Mouse (Mus musculus): ENCODE results near the gene C130074G19Rik.

C130074G19Rik gene

GRCm38 (mm10) chr1:184882281-184883268 is at the start of gene C130074G19Rik:
C130074G19Rik (minus strand) TSS chr1:184883218.
- DNase-seq (ENCODE audit: inconsistent age in 2 of 2, low spot score in 1 of 2) = peak; percentile 85 to 90

GRCm38 (mm10) chr1:184931097-184931496 is 48.1 kb upstream of the C130074G19Rik start:
- DNase-seq (ENCODE audit: inconsistent age in 2 of 2, low spot score in 1 of 2) = no peak

- DNase-seq (ENCODE audit: inconsistent age in 2 of 2, low spot score in 1 of 2) = no peak
Measured at GRCm38 (mm10) chr1:184928382-184928781, 45.4 kb upstream of the C130074G19Rik start.

- no peak for DNase-seq (ENCODE audit: inconsistent age in 2 of 2, low spot score in 1 of 2)
Measured at GRCm38 (mm10) chr1:184927911-184928310, 44.9 kb upstream of the C130074G19Rik start.

GRCm38 (mm10) chr1:184922824-184923223 is 39.8 kb upstream of the C130074G19Rik start:
- DNase-seq (ENCODE audit: inconsistent age in 2 of 2, low spot score in 1 of 2) = no peak

- no peak for DNase-seq (ENCODE audit: inconsistent age in 2 of 2, low spot score in 1 of 2)
Measured at GRCm38 (mm10) chr1:184920057-184920456, 37.0 kb upstream of the C130074G19Rik start.

- DNase-seq (ENCODE audit: inconsistent age in 2 of 2, low spot score in 1 of 2) = peak in 1 of 2 experiments; percentile 43
Measured at GRCm38 (mm10) chr1:184918227-184918888, 35.3 kb upstream of the C130074G19Rik start.

GRCm38 (mm10) chr1:184912336-184912735 is 29.3 kb upstream of the C130074G19Rik start:
- DNase-seq (ENCODE audit: inconsistent age in 2 of 2, low spot score in 1 of 2) = no peak

GRCm38 (mm10) chr1:184911861-184912260 is 28.8 kb upstream of the C130074G19Rik start:
- no peak for DNase-seq (ENCODE audit: inconsistent age in 2 of 2, low spot score in 1 of 2)

- no peak for DNase-seq (ENCODE audit: inconsistent age in 2 of 2, low spot score in 1 of 2)
Measured at GRCm38 (mm10) chr1:184908558-184908957, 25.5 kb upstream of the C130074G19Rik start.

GRCm38 (mm10) chr1:184905904-184906745 is 23.1 kb upstream of the C130074G19Rik start:
- no peak for DNase-seq (ENCODE audit: inconsistent age in 2 of 2, low spot score in 1 of 2)

GRCm38 (mm10) chr1:184905371-184905770 is 22.4 kb upstream of the C130074G19Rik start:
- DNase-seq (ENCODE audit: inconsistent age in 2 of 2, low spot score in 1 of 2) = no peak

GRCm38 (mm10) chr1:184903697-184904096 is 20.7 kb upstream of the C130074G19Rik start:
- DNase-seq (ENCODE audit: inconsistent age in 2 of 2, low spot score in 1 of 2) = no peak

- no peak for DNase-seq (ENCODE audit: inconsistent age in 2 of 2, low spot score in 1 of 2)
Measured at GRCm38 (mm10) chr1:184902886-184903285, 19.9 kb upstream of the C130074G19Rik start.

- DNase-seq (ENCODE audit: inconsistent age in 2 of 2, low spot score in 1 of 2) = no peak
Measured at GRCm38 (mm10) chr1:184897350-184897749, 14.3 kb upstream of the C130074G19Rik start.

GRCm38 (mm10) chr1:184891998-184892397 is 9.0 kb upstream of the C130074G19Rik start:
- no peak for DNase-seq (ENCODE audit: inconsistent age in 2 of 2, low spot score in 1 of 2)

- DNase-seq (ENCODE audit: inconsistent age in 2 of 2, low spot score in 1 of 2) = peak in 1 of 2 experiments; percentile 62
Measured at GRCm38 (mm10) chr1:184889454-184889853, 6.4 kb upstream of the C130074G19Rik start.

- no peak for DNase-seq (ENCODE audit: inconsistent age in 2 of 2, low spot score in 1 of 2)
Measured at GRCm38 (mm10) chr1:184886160-184886559, 3.1 kb upstream of the C130074G19Rik start.

- DNase-seq (ENCODE audit: inconsistent age in 2 of 2, low spot score in 1 of 2) = no peak
Measured at GRCm38 (mm10) chr1:184881861-184882260, 1.2 kb downstream of the C130074G19Rik start.

- no peak for DNase-seq (ENCODE audit: inconsistent age in 2 of 2, low spot score in 1 of 2)
Measured at GRCm38 (mm10) chr1:184881211-184881610, 1.8 kb downstream of the C130074G19Rik start.

GRCm38 (mm10) chr1:184878860-184879259 is 4.2 kb downstream of the C130074G19Rik start:
- no peak for DNase-seq (ENCODE audit: inconsistent age in 2 of 2, low spot score in 1 of 2)

Data from adrenal gland, adult (tissue).